Comparison of ENCODE assay signal across 12 mouse cellular contexts in the genomic region with DNA sequence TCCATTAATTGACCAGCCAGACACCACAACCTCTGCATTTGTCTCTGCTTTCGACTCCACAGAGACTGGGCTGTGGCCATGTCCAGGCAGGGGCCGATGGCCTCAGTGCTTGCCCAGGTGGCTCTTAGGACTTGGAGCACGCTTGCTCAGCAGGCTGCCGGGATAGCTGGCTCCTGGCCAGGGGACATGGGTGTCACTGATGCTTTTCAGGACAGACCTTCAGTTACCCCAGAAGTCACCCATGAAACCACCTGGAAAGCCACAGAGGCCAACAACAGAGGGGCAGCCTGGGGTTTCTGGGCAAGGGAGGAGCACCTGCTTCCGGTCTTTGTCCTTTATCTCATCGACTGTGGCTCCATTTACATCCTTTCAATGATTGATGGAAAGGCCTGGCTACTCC.
A peak's percentile ranks its signal among the peaks of the same experiment; 100 is the strongest.
DNase-seq lines count a peak whose midpoint lies in the region; ATAC-seq lines count a peak whose summit lies in the region.
"Had no signal": no experiment of that assay in that cellular context is flagged by ENCODE, and none has a peak within 500 bp of the region (broad histone marks: within the 10 kb centered on the region; RNA-seq: fewer than 3 reads in every experiment).

No protein-coding gene starts in this region.

- H3K27me3 ChIP-seq in midbrain, embryonic 16.5 days (ENCODE audit: control insufficient read depth, insufficient read depth, low read depth, low read length): no peaks in the 10 kb centered on the region

- 86% methylated on average over 6 of the region's 6 CpGs for WGBS in midbrain, embryonic 16.5 days

- peak; percentile 51 for DNase-seq in gastrocnemius, postnatal 10 days
- DNase-seq in gastrocnemius, adult 18-20 months (ENCODE audit: low spot score): no peak
- peak; percentile 28 for DNase-seq in 416B (ENCODE audit: low read depth)
- DNase-seq in gastrocnemius, postnatal 4 days (ENCODE audit: low spot score in 2 of 2): peak; percentile 28 to 50
- DNase-seq in kidney, postnatal 36 days: peak; percentile 79 to 90
- no peak for DNase-seq in Muller cell, postnatal 12 days (ENCODE audit: inconsistent ontology term)
- no peak for DNase-seq in layer of hippocampus, postnatal 10 days (ENCODE audit: low spot score in 2 of 2)

- H3K9me3 ChIP-seq in midbrain, embryonic 16.5 days (replicated peaks; ENCODE audit: control insufficient read depth, low read length, poor library complexity, severe bottlenecking): no peaks in the 10 kb centered on the region

- no peak overlapping the region for H3K27ac ChIP-seq in midbrain, embryonic 16.5 days (ENCODE audit: low read length)
- H3K27ac ChIP-seq: hindbrain, embryonic 14.5 days; kidney, postnatal 0 days; left cerebral cortex, adult 2 months had no signal

- no peak for ATAC-seq in midbrain, embryonic 16.5 days

- no peaks in the 10 kb centered on the region for H3K36me3 ChIP-seq in midbrain, embryonic 16.5 days (ENCODE audit: control insufficient read depth, insufficient read depth, low read length)

- peaks cover 8% of the 10 kb centered on the region for H3K4me1 ChIP-seq in midbrain, embryonic 16.5 days (ENCODE audit: control insufficient read depth, insufficient read depth, low read length)

- H3K9ac ChIP-seq in midbrain, embryonic 16.5 days (ENCODE audit: low read depth, low read length): no peak overlapping the region
- H3K9ac ChIP-seq: hindbrain, embryonic 14.5 days had no signal

- H3K4me2 ChIP-seq in midbrain, embryonic 16.5 days (ENCODE audit: low read length): no peak overlapping the region
- H3K4me2 ChIP-seq: heart, embryonic 11.5 days; hindbrain, embryonic 14.5 days had no signal

- no peak overlapping the region for H3K4me3 ChIP-seq in midbrain, embryonic 16.5 days (ENCODE audit: low read depth, low read length)
- H3K4me3 ChIP-seq: left cerebral cortex, adult 2 months had no signal

Comparison
In these comparisons a context has a peak if more than half of its experiments do, and no peak if none do; other contexts are left out.
1. DNase-seq: peak in gastrocnemius, postnatal 10 days (single experiment), 416B (single experiment), gastrocnemius, postnatal 4 days (2 of 2) and kidney, postnatal 36 days (2 of 2); none in gastrocnemius, adult 18-20 months (single experiment), Muller cell, postnatal 12 days (single experiment) and layer of hippocampus, postnatal 10 days (0 of 2).